In genomic region chr4:141406516-141407299, GRCm38 (mm10) we compare ENCODE assay signal across 9 mouse cellular contexts. TPM values are rescaled to one million over a fixed set of nuclear protein-coding genes. Genes with fewer than 3 reads are reported as not detected.
DNase-seq lines count a peak whose midpoint lies in the region; ATAC-seq and TF ChIP-seq lines count a peak whose summit lies in the region.
"Had no signal": no experiment of that assay in that cellular context is flagged by ENCODE, and none has a peak within 500 bp of the region (broad histone marks: within the 10 kb centered on the region; RNA-seq: fewer than 3 reads in every experiment).

No protein-coding gene starts in this region.

- TF ChIP-seq POLR2A in embryonic fibroblast, embryonic 13.5 days (IDR thresholded peaks at IDR 0.05; ENCODE audit: low read depth, low read length) = no peak

- peak; percentile 41 for DNase-seq in ovary, postnatal 14 days (ENCODE audit: low spot score)
- no peak for DNase-seq in ovary, adult 18-20 months (ENCODE audit: low spot score)
- DNase-seq in R1 (ENCODE audit: low read depth, low spot score) = peak; percentile 79
- peak; percentile 59 for DNase-seq in naive thymus-derived CD4-positive, alpha-beta T cell, adult 2 months (ENCODE audit: low read depth)
- no peak for DNase-seq in cerebellum, adult 11-12 months
- no peak for DNase-seq in cerebellum, adult 9-10 months

- H3K9ac ChIP-seq in intestine, embryonic 16.5 days (ENCODE audit: low read depth, low read length) = 0 out of 2 replicates have a peak overlapping the region, but pooled peaks have one; percentile 6
- H3K9ac ChIP-seq: neural tube, embryonic 13.5 days had no signal

- H3K4me1 ChIP-seq in embryonic fibroblast, embryonic 13.5 days (ENCODE audit: control insufficient read depth, insufficient read depth, low read length) = 0 out of 2 replicates have a peak, but pooled peaks cover 7% of the 10 kb centered on the region
- H3K4me1 ChIP-seq in intestine, embryonic 16.5 days (ENCODE audit: control insufficient read depth, insufficient read depth, low read length) = peaks cover 15% of the 10 kb centered on the region

- H3K36me3 ChIP-seq in intestine, embryonic 16.5 days (ENCODE audit: control insufficient read depth, insufficient read depth, low read length) = no peaks in the 10 kb centered on the region
- H3K36me3 ChIP-seq: neural tube, embryonic 13.5 days had no signal

- peak; percentile 44 for ATAC-seq in intestine, embryonic 16.5 days

- no peaks in the 10 kb centered on the region for H3K27me3 ChIP-seq in intestine, embryonic 16.5 days (replicated peaks; ENCODE audit: control insufficient read depth, insufficient read depth, low read length)

- 0 out of 2 replicates have a peak, but pooled peaks have one; percentile 30 for TF ChIP-seq CTCF in embryonic fibroblast, embryonic 13.5 days (IDR thresholded peaks at IDR 0.05; ENCODE audit: borderline replicate concordance, insufficient read depth, low read length)

- peak overlapping the region; percentile 83 for H3K27ac ChIP-seq in embryonic fibroblast, embryonic 13.5 days (ENCODE audit: insufficient read depth, low read length)
- peak overlapping the region; percentile 18; the same call in 1 of the 2 replicates for H3K27ac ChIP-seq in intestine, embryonic 16.5 days (ENCODE audit: low read length)
- H3K27ac ChIP-seq: neural tube, embryonic 13.5 days had no signal

- WGBS in intestine, embryonic 16.5 days = 39% methylated on average over 12 of the region's 14 CpGs

- no peak overlapping the region for H3K4me2 ChIP-seq in intestine, embryonic 16.5 days (ENCODE audit: low read depth, low read length)
- H3K4me2 ChIP-seq: neural tube, embryonic 13.5 days had no signal

- H3K4me3 ChIP-seq in embryonic fibroblast, embryonic 13.5 days (ENCODE audit: insufficient read depth, low read length) = no peak overlapping the region
- no peak overlapping the region for H3K4me3 ChIP-seq in intestine, embryonic 16.5 days (ENCODE audit: low read length)
- H3K4me3 ChIP-seq: neural tube, embryonic 13.5 days had no signal

- no peaks in the 10 kb centered on the region for H3K9me3 ChIP-seq in intestine, embryonic 16.5 days (ENCODE audit: control insufficient read depth, low read length)
- H3K9me3 ChIP-seq: neural tube, embryonic 13.5 days had no signal

RNA-seq across cellular contexts. Expression of gene Clcnka, which starts 8.2 kb away (rescaled TPM):
- not detected in 2 replicates for polyA plus RNA-seq in embryonic fibroblast, embryonic 13.5 days (2011; ENCODE audit: insufficient read length, low read depth, missing spikeins)
- polyA plus RNA-seq in intestine, embryonic 16.5 days (2015; fragmentation: Nextera tagmentation; extraction: Ambion mirVana) = 0.13 and 0.15 TPM in 2 replicates
- polyA plus RNA-seq: neural tube, embryonic 13.5 days had no signal

RNA-seq across cellular contexts. Expression of gene Clcnkb, which starts 9.1 kb away (rescaled TPM):
- not detected in 2 replicates for polyA plus RNA-seq in embryonic fibroblast, embryonic 13.5 days (2011; ENCODE audit: insufficient read length, low read depth, missing spikeins)
- polyA plus RNA-seq in intestine, embryonic 16.5 days (2015; fragmentation: Nextera tagmentation; extraction: Ambion mirVana) = 0.24 TPM in 1 of 2 replicates, not detected in the other
- polyA plus RNA-seq: neural tube, embryonic 13.5 days had no signal

RNA-seq across cellular contexts. Expression of gene Hspb7, which starts 13.9 kb away (rescaled TPM):
- 1.2 and 1.9 TPM in 2 replicates for polyA plus RNA-seq in embryonic fibroblast, embryonic 13.5 days (2011; ENCODE audit: insufficient read length, low read depth, missing spikeins)
- 5.3 and 6.6 TPM in 2 replicates for polyA plus RNA-seq in intestine, embryonic 16.5 days (2015; fragmentation: Nextera tagmentation; extraction: Ambion mirVana)
- polyA plus RNA-seq: neural tube, embryonic 13.5 days had no signal

RNA-seq across cellular contexts. Expression of gene Srarp, which starts 29.2 kb away (rescaled TPM):
- not detected in 2 replicates for polyA plus RNA-seq in embryonic fibroblast, embryonic 13.5 days (2011; ENCODE audit: insufficient read length, low read depth, missing spikeins)
- not detected in 2 replicates for polyA plus RNA-seq in intestine, embryonic 16.5 days (2015; fragmentation: Nextera tagmentation; extraction: Ambion mirVana)
- polyA plus RNA-seq: neural tube, embryonic 13.5 days had no signal

RNA-seq across cellular contexts. Expression of gene Zbtb17, which starts 37.7 kb away (rescaled TPM):
- polyA plus RNA-seq in embryonic fibroblast, embryonic 13.5 days (2011; ENCODE audit: insufficient read length, low read depth, missing spikeins) = 14.4 and 15.1 TPM in 2 replicates
- 21.5 and 27.2 TPM in 2 replicates for polyA plus RNA-seq in intestine, embryonic 16.5 days (2015; fragmentation: Nextera tagmentation; extraction: Ambion mirVana)

Comparison
In these comparisons a context has a peak if more than half of its experiments do, and no peak if none do; other contexts are left out.
1. DNase-seq: peak in ovary, postnatal 14 days (single experiment), R1 (single experiment) and naive thymus-derived CD4-positive, alpha-beta T cell, adult 2 months (single experiment); none in ovary, adult 18-20 months (single experiment), cerebellum, adult 11-12 months (single experiment) and cerebellum, adult 9-10 months (single experiment).